ENCODE assay signal across 1 mouse cellular context in genomic region chr10:127736916-127737315, GRCm38 (mm10).
A peak's percentile ranks its signal among the peaks of the same experiment; 100 is the strongest.
TF ChIP-seq lines count a peak whose summit lies in the region.

No protein-coding gene starts in this region.

TF ChIP-seq in MEL, 35 proteins besides CTCF, POLR2A, EP300 and RAD21 (continued from another document):
- TF ChIP-seq ZKSCAN1 (IDR thresholded peaks at IDR 0.05; ENCODE audit: low read depth, low read length) (no peak), GATA1 (IDR thresholded peaks at IDR 0.05; ENCODE audit: low read depth, low read length) (peak; percentile 67), MXI1 (IDR thresholded peaks at IDR 0.05; ENCODE audit: low read depth, low read length) (peak; percentile 95), USF1 (IDR thresholded peaks at IDR 0.05; ENCODE audit: low read depth, low read length) (peak; percentile 68), POLR2AphosphoS2 (IDR thresholded peaks at IDR 0.05; ENCODE audit: low read length) (peak; percentile 63; the same call in 1 of the 2 replicates), RCOR1 (IDR thresholded peaks at IDR 0.05; ENCODE audit: low read depth, low read length) (peak; percentile 69), JUND (IDR thresholded peaks at IDR 0.05; ENCODE audit: low read depth, low read length) (0 out of 2 replicates have a peak, but pooled peaks have one; percentile 20), SMC3 (IDR thresholded peaks at IDR 0.05; ENCODE audit: low read depth, low read length) (no peak), TCF12 (IDR thresholded peaks at IDR 0.05; ENCODE audit: low read depth, low read length) (peak; percentile 67), BHLHE40 (IDR thresholded peaks at IDR 0.05; ENCODE audit: borderline replicate concordance, low read depth, low read length) (peak; percentile 84), NRF1 (IDR thresholded peaks at IDR 0.05; ENCODE audit: insufficient read depth, low read depth, low read length, poor library complexity, severe bottlenecking) (peak; percentile 30; the same call in 1 of the 2 replicates), TBP (IDR thresholded peaks at IDR 0.05; ENCODE audit: low read depth, low read length) (peak; percentile 49), NELFE (IDR thresholded peaks at IDR 0.05; ENCODE audit: low read depth, low read length) (0 out of 2 replicates have a peak, but pooled peaks have one; percentile 39), MYB (IDR thresholded peaks at IDR 0.05; ENCODE audit: low read depth, low read length) (0 out of 2 replicates have a peak, but pooled peaks have one; percentile 30), ZNF384 (IDR thresholded peaks at IDR 0.05; ENCODE audit: low read depth, low read length) (no peak), MAZ (IDR thresholded peaks at IDR 0.05; ENCODE audit: low read depth, low read length) (peak; percentile 35; the same call in 1 of the 2 replicates), ZMIZ1 (IDR thresholded peaks at IDR 0.05; ENCODE audit: low read depth, low read length) (no peak), SIN3A (IDR thresholded peaks at IDR 0.05; ENCODE audit: low read length) (peak; percentile 90), E2F4 (IDR thresholded peaks at IDR 0.05; ENCODE audit: borderline replicate concordance, low read depth, low read length) (no peak), KAT2A (conservative IDR thresholded peaks at IDR 0.05; ENCODE audit: low read depth, low read length) (peak; percentile 37; the same call in 1 of the 2 replicates), ETS1 (IDR thresholded peaks at IDR 0.05; ENCODE audit: low read depth, low read length) (peak; percentile 84), MYC (IDR thresholded peaks at IDR 0.05; ENCODE audit: low read depth, low read length) (peak; percentile 96), HCFC1 (IDR thresholded peaks at IDR 0.05; ENCODE audit: low read depth, low read length) (peak; percentile 65; the same call in 1 of the 2 replicates), TAL1 (IDR thresholded peaks at IDR 0.05; ENCODE audit: low read length) (peak; percentile 67), ELF1 (IDR thresholded peaks at IDR 0.05; ENCODE audit: low read depth, low read length) (peak; percentile 76; the same call in 1 of the 2 replicates), CHD2 (IDR thresholded peaks at IDR 0.05; ENCODE audit: low read length) (no peak)
